Mouse (Mus musculus): ENCODE results near the gene Fndc11. TPM values are rescaled to one million over a fixed set of nuclear protein-coding genes. Genes with fewer than 3 reads are reported as not detected.

Gene Fndc11
- total and polyA plus RNA-seq, 3 experiments: 0.59 TPM; not detected in 2

DNA sequence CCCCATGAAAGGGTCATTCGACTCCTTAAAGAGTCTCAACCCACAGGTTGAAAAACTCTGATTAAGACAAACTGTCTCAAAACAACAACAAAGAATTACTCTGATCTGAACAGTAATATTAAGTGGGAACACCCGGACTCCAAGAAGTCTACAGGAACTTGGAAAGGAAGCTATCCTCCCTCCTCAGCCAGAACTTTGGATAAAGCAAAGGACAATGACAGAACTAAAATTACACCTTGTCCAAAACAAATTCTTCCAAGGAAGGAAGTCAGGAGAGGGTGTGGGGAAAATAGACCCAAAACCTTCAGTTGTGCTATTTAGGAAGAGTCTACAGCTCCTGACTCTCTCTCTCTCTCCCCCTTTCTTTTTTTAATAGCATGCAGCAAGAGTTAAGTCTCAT lies 52.3 kb downstream of the Fndc11 start:
- Histone ChIP-seq H3K79me2 (replicated peaks; ENCODE audit: control insufficient read depth, extremely low read depth, insufficient read depth, poor library complexity, severe bottlenecking) (peaks cover 2% of the 10 kb centered on the region; the same call in 1 of the 2 replicates), H3K4me1 (ENCODE audit: control insufficient read depth in 1 of 2, insufficient read depth in 2 of 2) (no peaks in the 10 kb centered on the region), H3K27me3 (replicated peaks) (no peaks in the 10 kb centered on the region), H3K27ac (ENCODE audit: insufficient read depth, low read depth) (no peak overlapping the region), H3K9ac (ENCODE audit: insufficient read depth, low read depth) (no peak overlapping the region), H3K36me3 (replicated peaks in 1 of 2; ENCODE audit: control insufficient read depth in 1 of 2, insufficient read depth in 1 of 2, low read length in 1 of 2) (peaks cover 34 to 88% of the 10 kb centered on the region in 2 experiments), H3K9me3 (replicated peaks; ENCODE audit: low read length) (no peaks in the 10 kb centered on the region), H3K4me3 (replicated peaks in 1 of 3; ENCODE audit: low read depth in 2 of 3, low read length in 2 of 3, poor library complexity in 1 of 3) (no peak overlapping the region), H3K4me2 (ENCODE audit: insufficient read depth, low read depth, poor library complexity, severe bottlenecking) (no peak overlapping the region)
- no peak for DNase-seq (ENCODE audit: extremely low read depth)
- TF ChIP-seq NRF1 (IDR thresholded peaks at IDR 0.05; ENCODE audit: low read depth, low read length): no peak
- no peak for TF ChIP-seq BHLHE40 (IDR thresholded peaks at IDR 0.05; ENCODE audit: low read depth, low read length)
- no peak for TF ChIP-seq PAX5 (IDR thresholded peaks at IDR 0.05; ENCODE audit: low read length)
- no peak for TF ChIP-seq HCFC1 (IDR thresholded peaks at IDR 0.05; ENCODE audit: low read depth, low read length)
- no peak for TF ChIP-seq ZC3H11A (IDR thresholded peaks at IDR 0.05; ENCODE audit: low read depth, low read length)
- no peak for TF ChIP-seq MYC (IDR thresholded peaks at IDR 0.05; ENCODE audit: low read depth, low read length)
- TF ChIP-seq SIN3A (IDR thresholded peaks at IDR 0.05; ENCODE audit: low read length): no peak
- TF ChIP-seq RAD21 (IDR thresholded peaks at IDR 0.05; ENCODE audit: low read depth, low read length): no peak
- no peak for TF ChIP-seq ZKSCAN1 (IDR thresholded peaks at IDR 0.05; ENCODE audit: borderline replicate concordance, low read depth, low read length)
- TF ChIP-seq SMC3 (IDR thresholded peaks at IDR 0.05; ENCODE audit: low read depth, low read length): no peak
- no peak for TF ChIP-seq TBP (conservative IDR thresholded peaks at IDR 0.05; ENCODE audit: low read depth, low read length)
- TF ChIP-seq MAX (IDR thresholded peaks at IDR 0.05; ENCODE audit: low read length): no peak
- no peak for TF ChIP-seq KAT2A (IDR thresholded peaks at IDR 0.05; ENCODE audit: insufficient replicate concordance, low read length)
- no peak for TF ChIP-seq JUN (IDR thresholded peaks at IDR 0.05; ENCODE audit: insufficient read depth, low read depth, low read length)
- TF ChIP-seq ZMIZ1 (IDR thresholded peaks at IDR 0.05; ENCODE audit: low read depth, low read length): no peak
- in situ Hi-C loops (cut with MboI; ENCODE audit: low pct_ligation_motif_present, low pct_unique_long_range_greater_than_20kb, low sequenced_read_pairs): no loop called here
- dilution Hi-C loops (cut with MboI; ENCODE audit: extremely low pct_ligation_motif_present, extremely low pct_unique_long_range_greater_than_20kb, low sequenced_read_pairs): no loop called here

Other genes starting within 250 kb of the Fndc11 start
- 0.42 and 0.68 TPM in 2 replicates for gene Col20a1, start 233.5 kb upstream of the Fndc11 start, total RNA-seq (2012; rRNA removed)
- gene Col20a1, start 233.5 kb upstream of the Fndc11 start, total RNA-seq (2014; rRNA removed): 0.52 and 0.61 TPM in 2 replicates
- 1.3 and 2.2 TPM in 2 replicates for gene Col20a1, start 233.5 kb upstream of the Fndc11 start, polyA plus RNA-seq (2012; ENCODE audit: insufficient read length, low read depth)
- gene Chrna4, start 176.5 kb upstream of the Fndc11 start, total RNA-seq (2012; rRNA removed): not detected in 2 replicates
- not detected in 2 replicates for gene Chrna4, start 176.5 kb upstream of the Fndc11 start, total RNA-seq (2014; rRNA removed)
- not detected in 2 replicates for gene Chrna4, start 176.5 kb upstream of the Fndc11 start, polyA plus RNA-seq (2012; ENCODE audit: insufficient read length, low read depth)
- 0.04 TPM in 2 replicates for gene Kcnq2, start 84.7 kb upstream of the Fndc11 start, total RNA-seq (2012; rRNA removed)
- not detected in 2 replicates for gene Kcnq2, start 84.7 kb upstream of the Fndc11 start, total RNA-seq (2014; rRNA removed)
- not detected in 2 replicates for gene Kcnq2, start 84.7 kb upstream of the Fndc11 start, polyA plus RNA-seq (2012; ENCODE audit: insufficient read length, low read depth)
- gene Eef1a2, start 63.0 kb upstream of the Fndc11 start, total RNA-seq (2012; rRNA removed): not detected in 2 replicates
- gene Eef1a2, start 63.0 kb upstream of the Fndc11 start, total RNA-seq (2014; rRNA removed): not detected in 2 replicates
- not detected in 2 replicates for gene Eef1a2, start 63.0 kb upstream of the Fndc11 start, polyA plus RNA-seq (2012; ENCODE audit: insufficient read length, low read depth)
- gene Ppdpf, start 32.8 kb upstream of the Fndc11 start, total RNA-seq (2012; rRNA removed): 60.0 and 68.9 TPM in 2 replicates
- 57.6 and 71.2 TPM in 2 replicates for gene Ppdpf, start 32.8 kb upstream of the Fndc11 start, total RNA-seq (2014; rRNA removed)
- 75.5 and 113 TPM in 2 replicates for gene Ppdpf, start 32.8 kb upstream of the Fndc11 start, polyA plus RNA-seq (2012; ENCODE audit: insufficient read length, low read depth)
- 0.04 and 0.17 TPM in 2 replicates for gene Ptk6, start 17.2 kb upstream of the Fndc11 start, total RNA-seq (2012; rRNA removed)
- 0.05 TPM in 1 of 2 replicates, not detected in the other for gene Ptk6, start 17.2 kb upstream of the Fndc11 start, total RNA-seq (2014; rRNA removed)
- 0.07 and 0.09 TPM in 2 replicates for gene Ptk6, start 17.2 kb upstream of the Fndc11 start, polyA plus RNA-seq (2012; ENCODE audit: insufficient read length, low read depth)
- gene Srms, start 6.8 kb upstream of the Fndc11 start, total RNA-seq (2012; rRNA removed): 0.08 and 0.17 TPM in 2 replicates
- 0.13 and 0.14 TPM in 2 replicates for gene Srms, start 6.8 kb upstream of the Fndc11 start, total RNA-seq (2014; rRNA removed)
- 0.41 TPM in 1 of 2 replicates, not detected in the other for gene Srms, start 6.8 kb upstream of the Fndc11 start, polyA plus RNA-seq (2012; ENCODE audit: insufficient read length, low read depth)
- 14.8 and 18.3 TPM in 2 replicates for gene Helz2, start 22.0 kb downstream of the Fndc11 start, total RNA-seq (2012; rRNA removed)
- gene Helz2, start 22.0 kb downstream of the Fndc11 start, total RNA-seq (2014; rRNA removed): 4.8 and 5.6 TPM in 2 replicates
- 16.0 and 18.0 TPM in 2 replicates for gene Helz2, start 22.0 kb downstream of the Fndc11 start, polyA plus RNA-seq (2012; ENCODE audit: insufficient read length, low read depth)
- gene Gmeb2, start 68.0 kb downstream of the Fndc11 start, total RNA-seq (2012; rRNA removed): 14.2 and 17.3 TPM in 2 replicates
- gene Gmeb2, start 68.0 kb downstream of the Fndc11 start, total RNA-seq (2014; rRNA removed): 11.1 and 11.6 TPM in 2 replicates
- 20.4 and 20.7 TPM in 2 replicates for gene Gmeb2, start 68.0 kb downstream of the Fndc11 start, polyA plus RNA-seq (2012; ENCODE audit: insufficient read length, low read depth)
- gene Stmn3, start 94.5 kb downstream of the Fndc11 start, total RNA-seq (2012; rRNA removed): not detected in 2 replicates
- gene Stmn3, start 94.5 kb downstream of the Fndc11 start, total RNA-seq (2014; rRNA removed): not detected in 2 replicates
- not detected in 2 replicates for gene Stmn3, start 94.5 kb downstream of the Fndc11 start, polyA plus RNA-seq (2012; ENCODE audit: insufficient read length, low read depth)
- gene Rtel1, start 99.7 kb downstream of the Fndc11 start, total RNA-seq (2012; rRNA removed): 65.4 and 83.8 TPM in 2 replicates
- gene Rtel1, start 99.7 kb downstream of the Fndc11 start, total RNA-seq (2014; rRNA removed): 67.6 and 74.9 TPM in 2 replicates
- 70.7 and 89.2 TPM in 2 replicates for gene Rtel1, start 99.7 kb downstream of the Fndc11 start, polyA plus RNA-seq (2012; ENCODE audit: insufficient read length, low read depth)
- gene Zgpat, start 144.9 kb downstream of the Fndc11 start, total RNA-seq (2012; rRNA removed): 23.9 and 29.8 TPM in 2 replicates
- gene Zgpat, start 144.9 kb downstream of the Fndc11 start, total RNA-seq (2014; rRNA removed): 18.4 and 19.3 TPM in 2 replicates
- 20.9 and 21.1 TPM in 2 replicates for gene Zgpat, start 144.9 kb downstream of the Fndc11 start, polyA plus RNA-seq (2012; ENCODE audit: insufficient read length, low read depth)
- 29.2 and 35.5 TPM in 2 replicates for gene Arfrp1, start 145.4 kb downstream of the Fndc11 start, total RNA-seq (2012; rRNA removed)
- 45.3 and 46.0 TPM in 2 replicates for gene Arfrp1, start 145.4 kb downstream of the Fndc11 start, total RNA-seq (2014; rRNA removed)
- 55.6 and 72.7 TPM in 2 replicates for gene Arfrp1, start 145.4 kb downstream of the Fndc11 start, polyA plus RNA-seq (2012; ENCODE audit: insufficient read length, low read depth)
- 59.7 and 61.8 TPM in 2 replicates for gene Lime1, start 160.1 kb downstream of the Fndc11 start, total RNA-seq (2012; rRNA removed)
- gene Lime1, start 160.1 kb downstream of the Fndc11 start, total RNA-seq (2014; rRNA removed): 61.5 and 67.0 TPM in 2 replicates
- 70.7 and 73.9 TPM in 2 replicates for gene Lime1, start 160.1 kb downstream of the Fndc11 start, polyA plus RNA-seq (2012; ENCODE audit: insufficient read length, low read depth)
- 4.1 and 9.3 TPM in 2 replicates for gene Zbtb46, start 239.4 kb downstream of the Fndc11 start, total RNA-seq (2012; rRNA removed)
- gene Zbtb46, start 239.4 kb downstream of the Fndc11 start, total RNA-seq (2014; rRNA removed): 6.2 and 6.7 TPM in 2 replicates
- 5.3 and 6.0 TPM in 2 replicates for gene Zbtb46, start 239.4 kb downstream of the Fndc11 start, polyA plus RNA-seq (2012; ENCODE audit: insufficient read length, low read depth)